Mouse (Mus musculus): ENCODE data around the gene Rap1a.

Gene Rap1a

GRCm38 (mm10) chr3:105695476-105696386 lies 105.4 kb downstream of the Rap1a start:
- no peak for DNase-seq (ENCODE audit: low read depth in 1 of 2, low spot score in 2 of 2)

GRCm38 (mm10) chr3:105693327-105694080 lies 107.6 kb downstream of the Rap1a start:
- DNase-seq (ENCODE audit: low read depth in 1 of 2, low spot score in 2 of 2) = no peak

- no peak for DNase-seq (ENCODE audit: low read depth in 1 of 2, low spot score in 2 of 2)
Measured at GRCm38 (mm10) chr3:105688536-105688935, 112.6 kb downstream of the Rap1a start.

GRCm38 (mm10) chr3:105687324-105688060 lies 113.6 kb downstream of the Rap1a start, which contains the start of gene Ddx20:
Gene Ddx20, minus strand, starts transcription at chr3:105687574.
- peak; percentile 93 to 94 for DNase-seq (ENCODE audit: low read depth in 1 of 2, low spot score in 2 of 2)

GRCm38 (mm10) chr3:105686394-105687323 lies 114.5 kb downstream of the Rap1a start:
- no peak for DNase-seq (ENCODE audit: low read depth in 1 of 2, low spot score in 2 of 2)

- DNase-seq (ENCODE audit: low read depth in 1 of 2, low spot score in 2 of 2) = no peak
Measured at GRCm38 (mm10) chr3:105680346-105680745, 120.8 kb downstream of the Rap1a start.
